ENCODE assay signal across 22 mouse cellular contexts in genomic region chr2:125192905-125193304, GRCm38 (mm10). TPM values are rescaled to one million over a fixed set of nuclear protein-coding genes. Genes with fewer than 3 reads are reported as not detected.
"Had no signal": no experiment of that assay in that cellular context is flagged by ENCODE, and none has a peak within 500 bp of the region (broad histone marks: within the 10 kb centered on the region; RNA-seq: fewer than 3 reads in every experiment).

No protein-coding gene starts in this region.

- H3K36me3 ChIP-seq: neural tube, embryonic 13.5 days; neural tube, embryonic 15.5 days; stomach, embryonic 15.5 days had no signal

- H3K4me1 ChIP-seq: neural tube, embryonic 15.5 days; stomach, embryonic 15.5 days had no signal

- H3K4me3 ChIP-seq: neural tube, embryonic 13.5 days; neural tube, embryonic 15.5 days; stomach, embryonic 15.5 days had no signal

- DNase-seq: retina, postnatal 1 day; right cerebral cortex, postnatal 14 days; right cerebral cortex, postnatal 25 days; right cerebral cortex, postnatal 4 days; spleen, adult 18-20 months; thymus, adult 18-20 months; thymus, adult 2 months; thymus, postnatal 14 days; thymus, postnatal 25 days; thymus, postnatal 36 days; thymus, postnatal 4 days had no signal

- H3K27ac ChIP-seq: neural tube, embryonic 13.5 days; neural tube, embryonic 15.5 days; stomach, embryonic 15.5 days; stomach, postnatal 0 days had no signal

- H3K9me3 ChIP-seq: neural tube, embryonic 13.5 days; neural tube, embryonic 15.5 days; stomach, embryonic 15.5 days had no signal

- H3K9ac ChIP-seq: neural tube, embryonic 13.5 days; neural tube, embryonic 15.5 days; stomach, embryonic 15.5 days had no signal

- H3K27me3 ChIP-seq: neural tube, embryonic 13.5 days; neural tube, embryonic 15.5 days; stomach, embryonic 15.5 days had no signal

RNA-seq across cellular contexts. Expression of gene Slc12a1, which starts 40.6 kb away (rescaled TPM):
- total RNA-seq: neutrophil, adult 5-6 weeks had no signal
- polyA plus RNA-seq: small intestine, adult 2 months; stomach, embryonic 14.5 days; stomach, embryonic 15.5 days; stomach, embryonic 16.5 days; stomach, postnatal 0 days; urinary bladder, adult 2 months had no signal

RNA-seq across cellular contexts. Expression of gene Ctxn2, which starts 56.4 kb away (rescaled TPM):
- total RNA-seq: neutrophil, adult 5-6 weeks had no signal
- polyA plus RNA-seq: small intestine, adult 2 months; spleen, adult 2 months; stomach, embryonic 14.5 days; stomach, embryonic 16.5 days; thymus, adult 2 months; thymus, postnatal 0 days; urinary bladder, adult 2 months had no signal
